Mouse (Mus musculus): ENCODE measurements around the gene Usp54. TPM values are rescaled to one million over a fixed set of nuclear protein-coding genes. Genes with fewer than 3 reads are reported as not detected.

The Usp54 gene
- total RNA-seq, 2 experiments from 2014 or later = 51.4 to 57.1 TPM

DNA sequence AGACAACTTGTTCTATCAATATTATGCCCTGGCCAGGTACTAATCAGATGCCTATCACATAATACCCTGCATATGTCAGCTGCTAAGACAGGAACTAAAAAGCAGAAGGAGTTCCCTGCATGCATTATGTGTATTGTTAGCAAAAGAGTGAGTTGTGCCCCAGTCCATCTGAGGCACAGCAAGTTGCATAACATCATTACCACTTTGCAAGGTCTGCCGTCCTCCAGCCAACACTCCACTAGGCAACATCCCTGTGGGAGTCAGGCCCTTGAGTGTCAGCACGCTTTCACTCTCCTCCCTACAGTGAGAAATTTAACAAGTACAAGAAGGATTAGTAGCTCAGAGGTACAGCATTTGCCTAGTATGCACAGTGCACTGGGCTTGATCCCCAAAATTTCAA is 132.4 kb downstream of the Usp54 start:
- no peak for DNase-seq (ENCODE audit: low spot score in 2 of 2)
- H3K4me3 ChIP-seq = no peak overlapping the region
- TF ChIP-seq CTCF (conservative IDR thresholded peaks at IDR 0.05) = no peak

DNA sequence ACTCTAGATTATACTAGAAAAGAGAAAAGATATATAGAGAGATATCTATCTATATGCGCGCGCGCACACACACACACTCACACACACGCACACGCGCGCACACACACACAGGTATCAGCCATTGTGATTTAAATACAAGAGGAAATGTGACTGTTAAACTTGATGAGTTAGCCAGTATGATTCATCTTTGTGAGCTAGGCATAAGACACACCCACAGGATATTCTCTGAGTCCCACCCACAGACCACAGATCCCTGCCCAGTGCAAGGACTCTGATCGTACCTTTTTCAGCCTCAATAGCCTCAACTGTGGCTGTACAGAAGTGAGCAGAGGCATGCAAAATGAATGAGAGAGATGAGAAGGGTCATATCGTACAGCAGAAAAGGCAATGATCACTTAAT is 137.9 kb downstream of the Usp54 start:
- TF ChIP-seq CTCF (conservative IDR thresholded peaks at IDR 0.05) = no peak
- no peak overlapping the region for H3K4me3 ChIP-seq
- H3K27ac ChIP-seq = no peak overlapping the region
- DNase-seq (ENCODE audit: low spot score in 2 of 2) = no peak

More for the DNA sequence above, 132.4 kb downstream of the Usp54 start:
- H3K27ac ChIP-seq = no peak overlapping the region

GRCm38 (mm10) chr14:20499982-20500381 is 140.9 kb downstream of the Usp54 start:
- H3K4me3 ChIP-seq = no peak overlapping the region
- no peak overlapping the region for H3K27ac ChIP-seq
- DNase-seq (ENCODE audit: low spot score in 2 of 2) = no peak
- no peak for TF ChIP-seq CTCF (conservative IDR thresholded peaks at IDR 0.05)

Small RNA genes lying within 50 kb of the gene (microRNA-seq; reads per million reads assigned to microRNA genes)
- 0 to 0.37 reads per million in 2 experiments for gene Mir6946

Other genes starting within 250 kb of the Usp54 start
- gene Mrps16, start 247.4 kb downstream of the Usp54 start, total RNA-seq (2021) = 10 to 100 TPM; 35.0 to 35.2 TPM
- 1 to 10 TPM in 1 of 2 experiments, under 1 TPM in 1; 0.51 to 1.4 TPM for gene Cfap70, start 188.8 kb downstream of the Usp54 start, total RNA-seq (2021)
- gene Anxa7, start 160.9 kb downstream of the Usp54 start, total RNA-seq (2021) = 10 to 100 TPM; 69.0 to 69.6 TPM
- gene Mss51, start 144.2 kb downstream of the Usp54 start, total RNA-seq (2021) = 1 to 10 TPM; 1.0 to 1.3 TPM
- 100 to 1,000 TPM; 302 to 305 TPM for gene Ppp3cb, start 94.5 kb downstream of the Usp54 start, total RNA-seq (2021)
- not detected for gene Myoz1, start 15.5 kb upstream of the Usp54 start, total RNA-seq (2021)
- gene Synpo2l, start 27.3 kb upstream of the Usp54 start, total RNA-seq (2021) = under 1 TPM; 0.15 to 0.23 TPM
- 100 to 1,000 TPM; 104 to 108 TPM for gene Sec24c, start 33.2 kb upstream of the Usp54 start, total RNA-seq (2021)
- gene Fut11, start 53.9 kb upstream of the Usp54 start, total RNA-seq (2021) = 10 to 100 TPM; 14.8 to 15.5 TPM
- gene Chchd1, start 61.9 kb upstream of the Usp54 start, total RNA-seq (2021) = 10 to 100 TPM; 53.4 to 56.9 TPM
- gene Zswim8, start 66.5 kb upstream of the Usp54 start, total RNA-seq (2021) = 100 to 1,000 TPM; 189 to 206 TPM
- 10 to 100 TPM; 20.4 to 20.9 TPM for gene Ndst2, start 93.5 kb upstream of the Usp54 start, total RNA-seq (2021)
- 100 to 1,000 TPM; 216 to 229 TPM for gene Camk2g, start 153.0 kb upstream of the Usp54 start, total RNA-seq (2021)
- gene Plau, start 195.6 kb upstream of the Usp54 start, total RNA-seq (2021) = 1 to 10 TPM; 3.2 to 4.2 TPM

Data from layer of hippocampus, adult 2 months (tissue).